Mouse (Mus musculus): Measurements from ENCODE around the gene Zbtb4.

- TF ChIP-seq CTCF (IDR thresholded peaks at IDR 0.05; ENCODE audit: low read depth, low read length) (no peak), GATA2 (IDR thresholded peaks at IDR 0.05; ENCODE audit: borderline replicate concordance, low read depth, low read length) (no peak), GATA1 (IDR thresholded peaks at IDR 0.05; ENCODE audit: borderline replicate concordance, low read length) (no peak)
Measured at GRCm38 (mm10) chr11:69818365-69818764, 52.7 kb downstream of the Zbtb4 start, which contains the start of gene Spem2.
